Mouse (Mus musculus) thymus, postnatal 36 days (tissue): ENCODE measurements at regions not wholly inside any gene's neighbourhood (a gene's known extent, or its start where the extent isn't known, plus 50 kb on each side); places are given as distances from the start of the nearest gene placed in this dataset.
A peak's percentile ranks its signal among the peaks of the same experiment; 100 is the strongest.

ENCODE experiments used
- DNase-seq, 2 experiments: peaks; one replicate each; pipeline ENCODE4 v3.0.0; 2022; ENCODE audit warnings: mixed read lengths in 2 of 2

DNA sequence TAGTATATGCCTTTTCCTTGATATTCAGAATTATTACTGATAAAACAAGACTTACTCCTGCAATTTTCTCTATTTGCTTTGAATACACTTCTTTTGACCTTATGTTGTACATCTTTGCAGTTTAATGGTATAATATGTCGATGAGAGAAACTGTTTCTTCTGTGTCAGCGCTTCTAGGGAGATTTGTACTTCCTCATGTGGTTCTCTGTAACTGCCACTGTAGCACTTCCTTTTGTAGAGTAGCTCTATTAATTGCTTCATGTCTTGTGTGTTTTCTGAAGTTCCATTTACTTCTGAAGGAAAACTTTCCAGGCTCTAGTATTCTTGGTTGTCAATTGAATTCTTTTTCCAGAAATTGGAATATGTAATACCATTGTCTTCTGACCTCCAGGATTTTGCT lies 323.2 kb downstream of the Ptprc start:
- DNase-seq = no peak

GRCm38 (mm10) chr1:137847311-137847923 lies 328.1 kb downstream of the Ptprc start:
- no peak for DNase-seq

DNA sequence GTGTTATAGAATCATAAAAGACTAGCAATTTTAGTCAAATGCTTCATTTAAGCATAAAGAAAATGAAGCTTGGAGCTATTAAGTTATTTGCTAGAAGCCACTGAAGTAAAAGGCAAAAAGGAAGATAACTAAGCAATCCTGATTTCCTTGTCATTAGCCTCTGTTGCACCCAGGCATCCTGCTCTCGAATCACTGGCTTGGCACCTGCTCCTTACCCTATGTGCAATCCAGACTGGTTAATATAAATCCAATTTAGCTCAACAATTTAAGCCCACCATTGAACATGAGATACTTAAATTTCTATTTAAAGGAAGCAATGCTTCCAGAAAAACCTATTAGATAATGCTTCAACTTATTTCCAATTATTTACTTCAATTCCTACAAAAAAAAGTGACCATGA lies 328.7 kb downstream of the Ptprc start:
- DNase-seq = no peak

DNA sequence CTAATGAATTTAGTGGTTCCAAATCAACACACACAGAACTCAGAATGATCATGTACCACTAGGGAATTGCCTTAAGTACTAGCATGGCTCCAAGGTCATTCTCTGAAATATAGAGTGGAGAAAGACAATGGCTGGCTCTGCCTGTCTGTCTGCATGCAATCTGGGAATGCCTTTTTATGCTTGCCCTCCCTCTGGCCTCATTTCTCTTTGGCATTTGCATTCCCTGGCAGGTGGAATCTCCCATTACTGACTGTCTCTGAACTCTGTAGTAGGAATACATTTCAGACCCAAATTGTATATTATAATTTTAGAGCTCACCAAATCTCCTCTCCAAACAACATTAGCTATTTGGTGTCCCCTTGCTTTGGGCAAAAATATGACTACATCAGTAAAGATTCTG lies 335.0 kb downstream of the Ptprc start:
- DNase-seq = no peak

GRCm38 (mm10) chr1:137839703-137840102 lies 335.8 kb downstream of the Ptprc start:
- no peak for DNase-seq

DNA sequence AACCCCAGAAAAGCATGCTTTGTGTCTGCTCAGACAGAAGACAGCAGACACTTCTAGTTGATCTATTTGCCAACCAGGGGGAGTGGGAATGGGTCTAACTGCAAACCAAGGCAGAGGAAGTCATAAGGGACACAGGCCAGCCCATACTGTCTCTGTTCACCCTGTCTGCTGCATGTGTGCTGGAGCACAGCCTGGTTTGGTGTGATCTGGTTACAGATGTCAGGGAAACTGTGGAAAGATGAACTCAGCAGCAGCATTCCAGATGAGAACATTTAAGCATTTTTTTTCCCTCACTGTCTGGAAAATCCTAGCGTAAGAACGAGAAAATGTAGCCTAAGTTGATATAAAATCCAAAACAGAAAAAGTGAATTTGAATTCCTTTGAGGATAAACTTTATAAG lies 336.2 kb downstream of the Ptprc start:
- no peak for DNase-seq

DNA sequence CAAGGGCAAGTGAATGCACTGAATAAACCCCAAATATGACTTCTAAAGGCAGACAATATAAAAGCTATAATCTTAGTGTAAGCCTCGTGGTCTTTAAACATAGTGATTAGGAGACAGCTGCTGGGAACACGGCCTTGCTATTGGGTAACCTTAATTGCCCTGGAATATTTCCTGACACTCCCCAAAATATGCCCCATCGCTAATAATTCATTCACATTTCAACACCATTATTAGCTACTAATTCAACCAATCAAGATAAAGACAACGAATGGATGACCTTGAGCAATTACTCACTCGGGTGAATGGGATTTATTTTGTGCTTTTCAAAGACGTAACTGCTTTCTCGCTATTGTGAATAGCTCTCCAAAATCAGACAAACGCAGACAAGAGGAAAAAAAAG lies 337.2 kb downstream of the Ptprc start:
- DNase-seq = no peak

GRCm38 (mm10) chr1:137833535-137833934 lies 342.0 kb downstream of the Ptprc start:
- DNase-seq = no peak

DNA sequence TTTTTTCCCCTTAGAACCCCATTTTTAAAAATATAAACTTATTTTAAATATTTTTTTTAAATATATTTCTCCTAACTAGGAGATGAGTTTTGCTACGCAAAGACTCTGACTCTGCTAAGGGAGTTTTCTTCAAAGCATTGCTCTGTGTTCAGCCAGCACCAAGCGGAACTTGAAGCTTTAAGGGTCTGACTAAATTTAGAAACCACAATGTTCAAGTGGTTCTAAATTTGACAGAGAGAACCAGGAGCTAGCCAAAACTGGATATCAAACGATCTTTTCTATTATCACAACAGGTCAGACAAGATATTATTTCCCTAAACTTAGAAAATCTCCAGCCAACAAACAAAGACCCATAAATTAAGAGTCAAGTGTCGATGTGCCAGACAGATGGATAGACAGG lies 344.2 kb downstream of the Ptprc start:
- no peak for DNase-seq

DNA sequence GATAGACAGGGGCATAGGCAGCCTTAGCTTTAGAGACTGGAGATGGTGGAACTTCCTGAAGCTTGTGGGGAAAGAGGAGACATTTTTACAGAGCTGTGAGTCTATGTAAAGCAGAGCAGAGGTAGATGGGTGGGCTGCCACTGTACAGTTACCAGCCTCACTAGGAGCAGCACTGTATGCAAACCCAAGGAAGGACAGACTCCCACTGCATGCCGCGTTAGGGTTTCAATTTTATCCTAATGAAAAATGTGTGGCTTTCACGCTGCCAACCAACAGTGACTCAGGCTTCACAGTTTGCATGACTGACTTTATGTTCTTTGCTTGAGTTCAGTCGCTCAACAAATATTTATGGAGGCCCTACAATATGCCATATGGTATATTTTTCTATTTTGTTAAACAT lies 348.1 kb downstream of the Ptprc start:
- no peak for DNase-seq

GRCm38 (mm10) chr1:137815401-137815888 lies 360.1 kb downstream of the Ptprc start:
- DNase-seq = no peak

DNA sequence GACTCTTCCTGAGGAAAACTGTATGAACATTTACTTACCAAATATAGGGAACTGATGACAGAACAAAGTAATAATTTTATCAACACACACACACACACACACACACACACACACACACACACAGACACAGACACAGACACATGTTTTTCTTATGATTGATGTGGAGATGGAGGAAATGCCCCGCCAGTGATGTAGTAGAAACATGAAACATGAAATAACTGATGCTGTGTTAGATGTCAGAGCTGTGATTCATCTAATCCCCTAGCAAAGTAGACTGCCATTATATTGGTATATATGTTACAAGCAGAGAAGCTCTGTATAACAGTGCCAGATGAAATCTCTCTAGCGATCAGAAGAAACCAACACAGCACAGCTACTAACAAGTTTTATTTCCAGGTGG lies 361.0 kb downstream of the Ptprc start:
- no peak for DNase-seq

GRCm38 (mm10) chr1:137813716-137814115 lies 361.8 kb downstream of the Ptprc start:
- no peak for DNase-seq

DNA sequence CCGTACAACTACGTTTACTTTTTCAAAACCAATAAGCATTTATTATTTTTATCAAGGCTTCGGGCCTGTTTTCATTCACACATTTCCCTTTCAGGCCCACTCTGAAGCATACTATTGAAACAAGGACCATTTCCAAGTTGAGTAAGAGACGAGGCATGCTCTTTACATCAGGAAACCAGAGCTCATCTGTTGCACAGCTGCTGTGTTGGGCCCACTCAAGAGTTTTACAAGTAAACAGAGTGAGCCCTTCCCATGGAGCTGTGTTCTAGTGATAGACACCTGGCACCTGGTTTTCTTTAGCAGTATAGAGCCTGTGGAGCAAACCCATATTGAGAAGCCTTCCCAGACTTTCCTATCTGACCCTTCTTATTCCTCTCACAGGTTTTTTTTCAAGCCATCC lies 363.5 kb downstream of the Ptprc start:
- DNase-seq = peak in 1 of 2 experiments; percentile 59

DNA sequence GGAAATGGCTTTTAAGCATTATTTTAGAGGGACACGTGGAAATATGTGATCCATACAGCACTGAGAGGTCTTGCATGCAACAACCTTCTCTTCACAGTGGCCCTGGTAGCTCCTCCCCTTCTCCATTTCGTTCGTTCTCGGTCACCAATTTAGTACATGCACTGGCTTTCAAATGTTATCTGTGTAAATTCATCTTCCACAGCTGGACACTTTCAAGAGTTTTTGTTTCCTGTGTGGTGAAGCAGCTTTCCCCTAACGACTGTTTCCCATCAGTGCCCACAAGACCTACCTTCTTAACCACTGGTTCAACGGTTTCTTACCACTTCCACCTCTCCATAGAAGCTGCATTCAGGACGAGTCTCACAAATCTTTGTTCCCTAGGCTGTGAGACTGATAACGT lies 368.8 kb downstream of the Ptprc start:
- DNase-seq = peak; percentile 57 to 76

- peak; percentile 43 to 47 for DNase-seq
These were observed 369.3 kb downstream of the Ptprc start for GRCm38 (mm10) chr1:137806252-137806651.

GRCm38 (mm10) chr1:137802119-137802518 lies 373.4 kb downstream of the Ptprc start:
- no peak for DNase-seq

DNA sequence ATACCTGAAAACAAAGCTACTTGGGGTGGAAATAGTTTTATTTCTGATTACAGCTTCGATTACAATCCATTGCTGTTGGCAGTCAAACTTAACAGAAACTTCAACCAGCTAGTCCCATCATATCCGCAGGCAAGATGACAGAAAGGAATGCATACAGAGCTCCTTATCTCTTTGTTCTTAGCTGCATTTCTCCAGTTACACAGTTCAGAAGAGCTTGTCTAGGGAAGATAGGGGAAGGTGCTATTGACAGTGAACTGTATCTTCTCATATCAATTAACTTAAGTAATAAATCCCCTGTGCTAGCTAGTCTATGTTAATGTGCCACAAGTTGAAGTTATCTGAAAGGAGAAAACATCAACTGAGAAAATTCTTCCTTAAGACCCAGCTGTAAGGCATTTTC lies 374.8 kb downstream of the Ptprc start:
- DNase-seq = no peak

- DNase-seq = no peak
These were observed 386.7 kb downstream of the Ptprc start for GRCm38 (mm10) chr1:137788789-137789188.

DNA sequence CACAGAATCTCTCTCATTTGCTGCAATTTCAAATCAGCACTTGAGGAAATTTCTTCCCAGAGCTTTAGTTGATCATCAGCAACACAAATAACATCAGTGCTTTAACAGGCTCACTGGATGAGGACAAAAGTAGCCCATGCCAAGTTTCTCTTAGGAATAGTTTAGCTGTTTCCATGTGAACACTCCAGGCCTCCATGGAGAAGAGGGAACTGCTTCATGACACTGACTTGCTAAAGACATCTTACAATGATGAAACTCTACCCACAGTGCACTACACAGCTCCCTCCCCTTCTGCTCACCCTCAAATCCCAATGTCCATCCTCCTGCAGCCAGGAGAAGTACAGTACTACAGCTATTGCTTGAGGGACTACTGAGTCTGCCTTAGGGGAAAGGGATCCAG lies 388.9 kb downstream of the Ptprc start:
- no peak for DNase-seq

DNA sequence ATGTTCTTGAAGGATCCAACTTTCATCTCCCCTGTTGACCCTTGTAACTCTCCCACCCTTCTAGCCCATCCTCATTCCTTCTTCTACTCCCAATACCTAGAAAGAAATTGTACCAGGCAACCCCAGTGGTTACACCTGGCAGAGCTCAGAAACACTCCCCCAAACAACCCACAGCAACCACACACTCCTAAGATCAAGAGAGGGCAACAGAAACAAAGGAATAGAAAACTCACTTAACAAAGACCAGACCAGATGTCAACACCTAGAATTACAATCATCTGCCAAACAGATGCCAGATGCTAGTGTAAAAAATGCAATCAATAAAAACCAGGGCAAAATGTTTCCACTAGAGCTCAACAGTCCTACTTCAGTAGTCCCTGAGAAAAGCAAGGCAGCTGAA lies 400.9 kb downstream of the Ptprc start:
- DNase-seq = peak; percentile 63 to 75

GRCm38 (mm10) chr1:137760797-137761196 lies 414.7 kb downstream of the Ptprc start:
- DNase-seq = no peak

GRCm38 (mm10) chr1:137751446-137751961 lies 424.0 kb downstream of the Ptprc start:
- DNase-seq = no peak

- no peak for DNase-seq
These were observed 424.6 kb downstream of the Ptprc start for GRCm38 (mm10) chr1:137750894-137751293.

- no peak for DNase-seq
These were observed 429.4 kb downstream of the Ptprc start for GRCm38 (mm10) chr1:137746129-137746528.
